Mouse (Mus musculus) neural tube, embryonic 14.5 days (tissue): ENCODE measurements around the gene Daam2. TPM values are rescaled to one million over a fixed set of nuclear protein-coding genes. Genes with fewer than 3 reads are reported as not detected.

Experiments
- ATAC-seq: fragments of 200-750 bp; cut with Nextera tagmentation; 2 replicates; pipeline ENCODE4 v1.8.0; 2017; ENCODE audit warnings: low read depth, mild to moderate bottlenecking, moderate TSS enrichment, moderate library complexity
- H3K27ac ChIP-seq: fragments of 300-500 bp; sonication (generic); 2 replicates; pipeline ENCODE4 v1.5.1; 2014; ENCODE audit warnings: low read depth, mild to moderate bottlenecking, control low read depth, low read length, moderate library complexity, mixed read lengths
- H3K27me3 ChIP-seq: fragments of 300-500 bp; sonication (generic); 2 replicates; pipeline ENCODE4 v1.6.1; 2014; ENCODE audit warnings: low read length; ENCODE audit not compliant: control insufficient read depth, insufficient read depth
- H3K36me3 ChIP-seq: fragments of 300-500 bp; sonication (generic); 2 replicates; pipeline ENCODE4 v1.6.1; 2014; ENCODE audit warnings: low read length, mixed read lengths; ENCODE audit not compliant: control insufficient read depth, insufficient read depth
- H3K4me1 ChIP-seq: fragments of 300-500 bp; sonication (generic); 2 replicates; pipeline ENCODE4 v1.6.1; 2014; ENCODE audit warnings: low read length; ENCODE audit not compliant: control insufficient read depth, insufficient read depth
- H3K4me2 ChIP-seq: fragments of 300-500 bp; sonication (generic); 2 replicates; pipeline ENCODE4 v1.6.1; 2014; ENCODE audit warnings: mild to moderate bottlenecking, low read depth, low read length, control low read depth
- H3K4me3 ChIP-seq: fragments of 300-500 bp; sonication (generic); 2 replicates; pipeline ENCODE4 v1.5.1; 2014; ENCODE audit warnings: low read depth, low read length, control low read depth, mixed read lengths
- H3K9ac ChIP-seq: fragments of 300-500 bp; sonication (generic); replicated peaks from 2 replicates; pipeline ENCODE4 v1.6.1; 2014; ENCODE audit warnings: low read depth, mild to moderate bottlenecking, control low read depth, low read length, mixed read lengths
- H3K9me3 ChIP-seq: fragments of 300-500 bp; sonication (generic); 2 replicates; pipeline ENCODE4 v1.6.1; 2016; ENCODE audit warnings: low read length; ENCODE audit not compliant: control insufficient read depth
- WGBS: fragments of 180-500 bp; shearing (Covaris S2); extraction: QIAGEN DNeasy Blood & Tissue Kit; methylation state at CpG from one replicate; pipeline ENCODE4 v1.1.7; 2014; 5-methylcytosine and 5-hydroxymethylcytosine counted together
- polyA plus RNA-seq: library from polyadenylated mRNA; unstranded; fragments of >200 nt; fragmentation: Nextera tagmentation; extraction: Ambion mirVana; gene quantifications from 2 replicates; pipeline ENCODE4 v1.2.1, GENCODE M21; 2014

The Daam2 gene
- polyA plus RNA-seq, 1 experiment from 2014 or later, result 6.9 TPM

DNA sequence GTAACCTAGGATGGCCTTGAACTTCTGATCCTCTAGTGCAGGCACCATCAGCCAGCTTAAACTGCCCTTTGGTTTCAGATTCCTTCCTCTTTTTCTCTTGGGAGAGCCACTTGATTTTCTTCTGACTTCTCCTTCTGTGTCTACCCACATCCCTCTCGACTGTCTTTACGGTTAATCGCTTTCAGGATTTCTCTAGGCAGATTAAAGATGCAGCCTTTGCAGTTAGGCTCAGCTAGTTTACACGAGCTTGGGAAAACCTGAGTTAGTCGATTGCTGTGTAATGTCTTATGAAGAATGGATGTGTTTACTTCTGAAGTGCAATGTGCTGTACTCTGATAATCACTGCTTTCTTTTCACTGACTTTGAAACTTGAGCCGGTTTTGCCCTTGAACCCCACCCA lies 127.5 kb downstream of the Daam2 start:
- H3K9ac ChIP-seq, result no peak overlapping the region
- no peaks in the 10 kb centered on the region for H3K9me3 ChIP-seq
- H3K4me2 ChIP-seq, result no peak overlapping the region
- 89% methylated on average over 6 of the region's 6 CpGs for WGBS
- no peak overlapping the region for H3K4me3 ChIP-seq
- no peaks in the 10 kb centered on the region for H3K4me1 ChIP-seq
- H3K36me3 ChIP-seq, result 0 out of 2 replicates have a peak, but pooled peaks cover 4% of the 10 kb centered on the region
- no peak overlapping the region for H3K27ac ChIP-seq
- no peak for ATAC-seq
- no peaks in the 10 kb centered on the region for H3K27me3 ChIP-seq

DNA sequence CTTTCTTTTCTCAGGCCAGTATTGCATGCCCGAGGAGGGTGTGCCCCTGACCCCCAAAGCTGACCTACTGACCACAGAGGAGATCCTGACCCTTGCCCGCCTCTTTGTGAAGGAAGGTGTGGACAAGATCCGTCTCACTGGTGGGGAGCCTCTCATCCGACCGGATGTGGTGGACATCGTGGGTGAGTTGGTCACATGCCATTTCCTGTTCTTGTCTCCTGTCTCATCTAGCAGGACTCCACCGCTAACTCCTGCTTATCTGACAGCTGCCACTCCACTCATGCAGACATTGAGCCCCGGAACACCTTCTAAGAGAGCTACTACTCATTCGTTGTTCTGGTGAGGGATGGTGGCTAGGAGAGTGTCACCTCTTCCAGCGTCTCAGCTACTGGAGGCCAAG lies 129.1 kb downstream of the Daam2 start:
- Histone ChIP-seq H3K4me2 (no peak overlapping the region), H3K27ac (no peak overlapping the region), H3K27me3 (no peaks in the 10 kb centered on the region), H3K9me3 (no peaks in the 10 kb centered on the region), H3K9ac (no peak overlapping the region), H3K36me3 (0 out of 2 replicates have a peak, but pooled peaks cover 4% of the 10 kb centered on the region), H3K4me3 (no peak overlapping the region), H3K4me1 (no peaks in the 10 kb centered on the region)
- 94% methylated on average over 10 of the region's 10 CpGs for WGBS
- no peak for ATAC-seq

DNA sequence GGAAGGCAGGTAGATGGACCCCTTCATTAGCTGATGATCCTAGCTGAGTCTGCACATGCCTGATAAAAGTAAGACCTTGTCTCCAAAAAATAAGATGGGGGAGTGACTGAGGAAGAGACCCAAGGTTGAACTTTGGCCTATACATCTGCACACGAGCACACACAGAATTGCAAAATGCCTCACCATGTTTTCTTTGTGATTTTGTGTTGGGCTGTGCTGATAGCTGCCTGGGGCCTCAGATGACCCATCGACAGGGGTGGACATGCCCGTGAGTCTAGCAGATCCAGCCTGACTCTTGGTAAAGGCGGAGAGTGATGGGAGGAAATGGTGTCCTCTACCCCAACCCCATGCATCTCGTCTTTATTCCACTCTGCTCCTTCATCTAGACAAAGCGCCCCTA lies 129.9 kb downstream of the Daam2 start:
- Histone ChIP-seq H3K27me3 (no peaks in the 10 kb centered on the region), H3K27ac (no peak overlapping the region), H3K4me2 (no peak overlapping the region), H3K4me3 (no peak overlapping the region), H3K9me3 (no peaks in the 10 kb centered on the region), H3K36me3 (0 out of 2 replicates have a peak, but pooled peaks cover 4% of the 10 kb centered on the region), H3K9ac (no peak overlapping the region), H3K4me1 (no peaks in the 10 kb centered on the region)
- no peak for ATAC-seq
- WGBS, result 77% methylated on average over 6 of the region's 6 CpGs

DNA sequence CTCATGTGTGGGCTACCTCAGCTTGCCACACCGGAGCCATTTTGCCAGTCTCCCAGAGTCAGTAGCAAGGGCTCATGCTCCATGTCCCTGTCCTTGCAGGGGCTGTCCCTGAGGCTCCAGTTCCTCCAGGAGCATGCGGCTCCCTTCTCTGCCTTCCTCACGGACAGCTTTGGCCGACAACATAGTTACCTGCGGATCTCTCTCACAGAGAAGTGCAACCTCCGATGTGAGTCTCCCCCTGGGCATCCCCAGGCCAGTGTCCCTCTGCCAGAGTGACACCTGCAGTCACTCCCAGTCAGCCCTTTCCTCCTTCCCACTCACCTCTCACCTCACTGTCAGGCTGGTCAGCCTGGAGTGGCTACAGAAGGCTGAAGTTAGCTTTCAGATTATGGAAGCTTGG lies 131.1 kb downstream of the Daam2 start:
- Histone ChIP-seq H3K4me2 (no peak overlapping the region), H3K27me3 (no peaks in the 10 kb centered on the region), H3K4me1 (peaks cover 4% of the 10 kb centered on the region; the same call in 1 of the 2 replicates), H3K36me3 (0 out of 2 replicates have a peak, but pooled peaks cover 4% of the 10 kb centered on the region), H3K9ac (no peak overlapping the region), H3K9me3 (no peaks in the 10 kb centered on the region), H3K4me3 (no peak overlapping the region), H3K27ac (no peak overlapping the region)
- ATAC-seq, result no peak
- 92% methylated on average over 6 of the region's 6 CpGs for WGBS

DNA sequence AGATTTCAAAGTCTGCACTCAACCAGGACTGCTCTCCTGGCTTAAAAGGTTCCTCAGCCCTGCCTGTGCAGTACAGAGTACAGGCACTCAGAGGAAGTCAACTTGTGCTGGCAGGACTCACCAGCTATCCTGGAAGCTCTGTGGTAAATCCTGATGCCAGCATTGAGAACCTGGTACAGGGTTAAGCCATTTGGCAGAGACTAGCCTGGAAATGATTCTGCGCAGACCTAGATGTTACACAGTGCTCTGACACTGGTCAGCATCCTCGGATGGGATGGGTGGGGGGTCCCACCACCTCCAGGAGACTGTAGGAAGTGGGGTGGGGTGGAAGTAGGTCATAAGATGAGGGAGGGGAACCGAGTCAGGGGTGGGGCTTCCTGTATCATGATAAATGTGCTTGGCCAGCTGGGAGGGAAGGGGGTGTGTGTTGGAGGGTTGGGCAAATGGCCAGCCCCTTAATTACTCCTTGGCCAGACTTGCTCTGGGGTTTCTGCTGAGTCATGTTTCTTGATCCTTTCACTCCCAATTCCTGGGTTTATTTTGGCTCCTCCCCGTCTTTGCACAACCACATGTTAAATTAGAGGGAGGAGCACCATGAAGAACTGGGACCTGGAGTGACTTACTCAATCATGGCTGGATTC lies 132.0 kb downstream of the Daam2 start:
- no peak overlapping the region for H3K4me3 ChIP-seq
- H3K4me1 ChIP-seq, result peaks cover 4% of the 10 kb centered on the region; the same call in 1 of the 2 replicates
- 0 out of 2 replicates have a peak, but pooled peaks cover 4% of the 10 kb centered on the region for H3K36me3 ChIP-seq
- H3K9me3 ChIP-seq, result no peaks in the 10 kb centered on the region
- WGBS, result 67% methylated on average over 4 of the region's 4 CpGs
- no peaks in the 10 kb centered on the region for H3K27me3 ChIP-seq
- H3K9ac ChIP-seq, result no peak overlapping the region
- no peak overlapping the region for H3K4me2 ChIP-seq
- no peak for ATAC-seq
- H3K27ac ChIP-seq, result no peak overlapping the region

DNA sequence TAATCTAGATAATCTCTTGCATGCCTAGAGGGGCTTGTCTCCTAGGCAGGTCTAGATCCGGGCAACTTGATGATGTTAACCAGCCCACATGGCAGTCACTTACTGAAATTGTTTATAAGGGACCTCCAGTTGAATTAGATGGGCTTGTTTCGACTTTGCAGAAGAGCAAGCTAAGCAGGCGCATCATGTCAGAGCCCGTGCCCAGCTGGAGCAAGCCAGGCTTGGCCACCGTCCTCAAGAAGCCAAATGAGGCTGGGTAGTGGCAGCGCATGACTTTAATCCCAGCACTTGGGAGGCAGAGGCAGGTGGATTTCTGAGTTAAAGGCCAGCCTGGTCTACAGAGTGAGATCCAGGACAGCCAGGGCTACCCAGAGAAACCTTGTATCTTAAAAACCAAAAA lies 133.0 kb downstream of the Daam2 start:
- Histone ChIP-seq H3K27ac (no peak overlapping the region), H3K36me3 (0 out of 2 replicates have a peak, but pooled peaks cover 4% of the 10 kb centered on the region), H3K4me3 (no peak overlapping the region), H3K27me3 (no peaks in the 10 kb centered on the region), H3K4me2 (no peak overlapping the region), H3K9ac (no peak overlapping the region), H3K4me1 (peaks cover 4% of the 10 kb centered on the region; the same call in 1 of the 2 replicates), H3K9me3 (no peaks in the 10 kb centered on the region)
- no peak for ATAC-seq
- WGBS, result 95% methylated on average over 6 of the region's 6 CpGs

DNA sequence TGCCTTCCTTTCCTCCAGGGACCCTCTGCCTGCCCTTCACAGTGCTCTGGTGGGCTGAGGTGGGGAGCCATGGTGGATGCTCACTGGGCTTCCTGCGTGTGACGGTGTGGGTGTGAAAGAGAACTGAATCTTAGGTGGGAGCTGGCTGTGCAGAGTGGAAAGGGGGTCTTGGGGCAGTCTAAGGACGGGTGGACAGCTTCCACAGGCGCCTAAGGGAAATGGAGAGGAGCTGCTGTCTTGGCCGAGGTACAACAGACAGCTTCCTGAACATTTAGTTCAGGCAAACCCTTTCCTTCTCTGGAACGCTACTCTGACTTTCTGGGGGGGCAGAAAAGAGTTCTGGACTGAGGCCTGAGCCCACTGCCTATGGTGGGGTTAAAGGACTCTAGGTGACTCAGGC lies 134.0 kb downstream of the Daam2 start:
- no peaks in the 10 kb centered on the region for H3K36me3 ChIP-seq
- no peaks in the 10 kb centered on the region for H3K27me3 ChIP-seq
- H3K9ac ChIP-seq, result no peak overlapping the region
- WGBS, result 88% methylated on average over 6 of the region's 6 CpGs
- no peak for ATAC-seq
- peaks cover 4% of the 10 kb centered on the region; the same call in 1 of the 2 replicates for H3K4me1 ChIP-seq
- H3K9me3 ChIP-seq, result no peaks in the 10 kb centered on the region
- no peak overlapping the region for H3K27ac ChIP-seq
- H3K4me3 ChIP-seq, result no peak overlapping the region
- no peak overlapping the region; the same call in 1 of the 2 replicates for H3K4me2 ChIP-seq

DNA sequence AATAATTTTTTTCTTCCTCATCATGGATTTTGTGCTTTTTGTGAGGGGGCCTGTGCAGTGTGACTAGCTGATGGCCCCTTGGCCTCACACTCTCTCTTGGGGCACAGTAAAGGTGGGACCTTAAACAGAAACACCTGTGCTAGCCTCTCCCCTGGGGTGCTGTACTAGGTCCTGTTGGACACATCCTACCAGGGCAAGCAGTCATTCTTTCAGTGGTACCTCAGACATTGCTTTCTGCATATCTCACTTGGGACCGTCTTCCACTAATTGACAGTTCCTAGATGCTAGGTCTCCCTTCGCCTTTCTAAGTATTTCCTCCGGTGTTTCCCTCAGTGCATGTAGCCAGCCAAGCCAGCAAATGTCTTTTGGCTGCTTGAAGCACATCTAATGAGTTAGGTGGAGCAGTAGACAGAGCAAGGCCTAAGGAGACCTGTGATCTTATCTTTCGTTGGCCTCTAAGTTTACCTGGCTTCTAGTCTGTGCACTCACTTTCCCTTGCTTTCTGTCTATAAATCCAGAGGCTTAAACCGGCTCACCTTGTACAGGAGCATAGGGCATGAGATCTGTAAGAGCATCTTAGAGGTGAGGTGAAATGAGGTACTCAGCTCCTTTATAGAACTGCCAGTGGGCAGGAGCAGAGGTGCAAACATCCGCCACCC lies 134.5 kb downstream of the Daam2 start:
- Histone ChIP-seq H3K4me2 (peak overlapping the region; percentile 93; the same call in 1 of the 2 replicates), H3K4me1 (peaks cover 4% of the 10 kb centered on the region; the same call in 1 of the 2 replicates), H3K4me3 (no peak overlapping the region), H3K9ac (no peak overlapping the region), H3K36me3 (no peaks in the 10 kb centered on the region), H3K27ac (no peak overlapping the region), H3K27me3 (no peaks in the 10 kb centered on the region), H3K9me3 (no peaks in the 10 kb centered on the region)
- 94% methylated on average over 6 of the region's 6 CpGs for WGBS
- no peak for ATAC-seq

DNA sequence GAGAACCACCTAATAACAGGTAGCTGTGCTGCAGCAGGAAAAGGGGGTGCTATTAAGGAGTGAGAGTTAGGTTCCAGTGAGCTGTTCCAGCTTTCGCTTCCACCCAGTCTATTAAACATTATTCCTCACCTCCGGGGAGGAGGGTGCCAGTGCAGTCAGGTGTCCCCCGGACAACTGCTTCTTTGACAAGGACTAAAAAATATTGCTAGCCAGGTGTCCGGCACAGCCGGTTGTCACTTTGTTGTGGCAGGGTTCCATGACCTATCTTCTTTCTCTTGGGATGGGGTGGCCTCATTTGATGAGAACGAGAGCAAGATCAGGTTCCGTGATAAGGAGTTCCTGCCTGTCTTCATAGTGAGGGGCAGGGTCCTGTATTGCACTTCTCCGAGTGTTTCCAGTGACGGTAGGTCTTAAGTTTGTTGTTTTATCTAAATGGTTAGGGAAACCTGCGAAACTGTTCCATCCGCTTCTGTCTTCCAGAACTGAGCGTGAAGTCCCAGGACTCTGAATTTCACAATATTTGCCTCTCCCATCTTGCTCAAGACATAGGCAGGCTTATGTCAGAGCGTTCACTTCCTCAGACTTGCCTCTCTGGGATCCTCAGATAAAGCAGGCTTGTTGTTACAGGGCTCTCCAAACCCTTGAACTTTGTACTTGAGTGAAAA lies 135.3 kb downstream of the Daam2 start:
- WGBS, result 62% methylated on average over 13 of the region's 13 CpGs

More for the DNA sequence above, 135.3 kb downstream of the Daam2 start:
- Histone ChIP-seq H3K4me1 (peaks cover 4% of the 10 kb centered on the region; the same call in 1 of the 2 replicates), H3K4me2 (peak overlapping the region; percentile 93), H3K27ac (no peak overlapping the region), H3K27me3 (no peaks in the 10 kb centered on the region), H3K4me3 (peak overlapping the region; percentile 66), H3K9ac (peak overlapping the region; percentile 86), H3K9me3 (no peaks in the 10 kb centered on the region), H3K36me3 (no peaks in the 10 kb centered on the region)
- no peak for ATAC-seq
